Comparison of ENCODE assay signal across 8 mouse cellular contexts in the genomic region with DNA sequence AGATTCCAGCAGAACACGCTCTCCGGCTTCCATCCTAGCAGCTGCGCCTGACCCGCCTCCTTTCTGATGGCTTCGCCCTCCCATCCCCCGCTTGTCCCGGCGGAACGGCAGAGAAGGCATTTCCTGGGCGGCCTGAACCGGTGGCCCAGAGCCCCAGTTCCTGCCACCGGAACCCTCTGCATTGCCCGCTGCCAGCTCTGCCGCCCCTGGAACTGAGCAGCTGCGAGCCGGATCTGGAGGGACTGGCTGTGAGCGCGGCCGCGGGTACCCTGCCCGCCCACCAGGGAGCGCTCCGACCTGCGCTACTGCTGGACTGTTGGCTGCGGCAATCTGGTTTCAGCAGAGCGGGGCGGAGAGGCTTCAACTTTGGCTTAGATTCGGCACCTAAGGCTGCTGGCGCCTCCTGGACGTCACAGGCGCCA. TPM values are rescaled to one million over a fixed set of nuclear protein-coding genes. Genes with fewer than 3 reads are reported as not detected.
DNase-seq lines count a peak whose midpoint lies in the region; TF ChIP-seq lines count a peak whose summit lies in the region.

No protein-coding gene starts in this region.

- H3K27ac ChIP-seq in cerebellum, adult 2 months (ENCODE audit: insufficient read depth, low read length), result no peak overlapping the region
- H3K27ac ChIP-seq in hindbrain, embryonic 10.5 days, result peak overlapping the region; percentile 76

- no peaks in the 10 kb centered on the region for H3K36me3 ChIP-seq in E14TG2a.4 (ENCODE audit: insufficient read depth, low read length)
- H3K36me3 ChIP-seq in hindbrain, embryonic 10.5 days, result no peaks in the 10 kb centered on the region

- no peaks in the 10 kb centered on the region for H3K9me3 ChIP-seq in E14TG2a.4 (ENCODE audit: low read length)
- no peaks in the 10 kb centered on the region for H3K9me3 ChIP-seq in hindbrain, embryonic 10.5 days

- peaks cover 71% of the 10 kb centered on the region for H3K4me1 ChIP-seq in E14TG2a.4 (replicated peaks; ENCODE audit: low read depth, low read length)
- peaks cover 3% of the 10 kb centered on the region; the same call in 1 of the 2 replicates for H3K4me1 ChIP-seq in cerebellum, adult 2 months (ENCODE audit: control insufficient read depth, insufficient read depth, low read length)
- peaks cover 57% of the 10 kb centered on the region for H3K4me1 ChIP-seq in hindbrain, embryonic 10.5 days (replicated peaks)

- no peak for TF ChIP-seq POLR2A in cerebellum, adult 2 months (IDR thresholded peaks at IDR 0.05; ENCODE audit: borderline replicate concordance, insufficient read depth, low read length)

- peaks cover 58% of the 10 kb centered on the region for H3K27me3 ChIP-seq in E14TG2a.4 (ENCODE audit: insufficient read depth, low read length)
- H3K27me3 ChIP-seq in cerebellum, adult 2 months (ENCODE audit: control insufficient read depth, insufficient read depth, low read length), result peaks cover 14% of the 10 kb centered on the region
- peaks cover 75% of the 10 kb centered on the region for H3K27me3 ChIP-seq in hindbrain, embryonic 10.5 days (ENCODE audit: insufficient read depth, poor library complexity, severe bottlenecking)

- H3K4me3 ChIP-seq in E14TG2a.4 (replicated peaks; ENCODE audit: low read length), result peak overlapping the region; percentile 87
- H3K4me3 ChIP-seq in cerebellum, adult 2 months (replicated peaks; ENCODE audit: insufficient read depth, low read depth, low read length), result no peak overlapping the region
- peak overlapping the region; percentile 83 for H3K4me3 ChIP-seq in hindbrain, embryonic 10.5 days

- TF ChIP-seq CTCF in E14TG2a.4 (conservative IDR thresholded peaks at IDR 0.05; ENCODE audit: low read length), result peak; percentile 36
- peak; percentile 46; the same call in 1 of the 2 replicates for TF ChIP-seq CTCF in cerebellum, adult 2 months (IDR thresholded peaks at IDR 0.05; ENCODE audit: borderline replicate concordance, insufficient read depth, low read depth, low read length)

- 1% methylated on average over 31 of the region's 31 CpGs for WGBS in cerebellum, adult 2 months
- under 1% methylated on average over 31 of the region's 31 CpGs for WGBS in hindbrain, embryonic 10.5 days

- peak; percentile 36 to 41 for DNase-seq in cerebellum, adult 2 months
- DNase-seq in frontal cortex, postnatal 10 days (ENCODE audit: low spot score in 2 of 2), result peak; percentile 45 to 74
- DNase-seq in hindbrain, embryonic 10.5 days (ENCODE audit: low spot score), result peak; percentile 88
- peak; percentile 68 to 73 for DNase-seq in layer of hippocampus, postnatal 14 days (ENCODE audit: low spot score in 2 of 2)
- peak; percentile 88 for DNase-seq in lung, postnatal 14 days
- DNase-seq in ovary, postnatal 14 days (ENCODE audit: low spot score), result peak; percentile 78
- DNase-seq in thymus, postnatal 14 days, result peak; percentile 86

RNA-seq across cellular contexts. Expression of a gene that starts 3.1 kb away (rescaled TPM):
- 0.79 and 1.2 TPM in 2 replicates for polyA plus RNA-seq in cerebellum, adult 2 months (2012; rRNA removed)
- polyA plus RNA-seq in hindbrain, embryonic 10.5 days (2016; fragmentation: Nextera tagmentation; extraction: Ambion mirVana), result 13.1 and 13.4 TPM in 2 replicates
- under 1 TPM; 0.48 to 0.62 TPM for total RNA-seq in layer of hippocampus, postnatal 14 days (2021)
